Mouse (Mus musculus) limb, embryonic 14.5 days (tissue): ENCODE data around the gene Bbs1. TPM values are rescaled to one million over a fixed set of nuclear protein-coding genes. Genes with fewer than 3 reads are reported as not detected.

Source experiments
- ATAC-seq: fragments of 200-750 bp; cut with Nextera tagmentation; 2 replicates; pipeline ENCODE4 v1.8.0; 2017; ENCODE audit warnings: low read depth, moderate number of reproducible peaks, moderate TSS enrichment; ENCODE audit not compliant: low FRiP score
- DNase-seq: peaks from one replicate; pipeline ENCODE4 v3.0.0-alpha.2; 2015; ENCODE audit warnings: low spot score
- H3K27ac ChIP-seq: fragments of 300-500 bp; sonication (generic); replicated peaks from 2 replicates; pipeline ENCODE4 v1.5.1; 2014; ENCODE audit warnings: low read depth, mild to moderate bottlenecking, low read length, moderate library complexity, mixed read lengths
- H3K27me3 ChIP-seq: fragments of 300-500 bp; sonication (generic); 2 replicates; pipeline ENCODE4 v1.6.1; 2014; ENCODE audit warnings: low read length, mixed read lengths; ENCODE audit not compliant: control insufficient read depth, insufficient read depth
- H3K36me3 ChIP-seq: fragments of 300-500 bp; sonication (generic); 2 replicates; pipeline ENCODE4 v1.6.1; 2014; ENCODE audit warnings: mild to moderate bottlenecking, low read length, moderate library complexity, mixed read lengths; ENCODE audit not compliant: control insufficient read depth, insufficient read depth
- H3K4me1 ChIP-seq: fragments of 300-500 bp; sonication (generic); 2 replicates; pipeline ENCODE4 v1.6.1; 2014; ENCODE audit warnings: antibody characterized with exemption, low read length, mixed read lengths; ENCODE audit not compliant: control insufficient read depth, insufficient read depth
- H3K4me2 ChIP-seq: fragments of 300-500 bp; sonication (generic); replicated peaks from 2 replicates; pipeline ENCODE4 v1.6.1; 2014; ENCODE audit warnings: low read depth, mild to moderate bottlenecking, low read length, moderate library complexity; ENCODE audit not compliant: severe bottlenecking
- H3K4me3 ChIP-seq: fragments of 300-500 bp; sonication (generic); replicated peaks from 2 replicates; pipeline ENCODE4 v1.5.1; 2014; ENCODE audit warnings: low read length
- H3K9ac ChIP-seq: fragments of 300-500 bp; sonication (generic); 2 replicates; pipeline ENCODE4 v1.6.1; 2014; ENCODE audit warnings: mild to moderate bottlenecking, low read depth, low read length, moderate library complexity; ENCODE audit not compliant: severe bottlenecking
- H3K9me3 ChIP-seq: fragments of 300-500 bp; sonication (generic); 2 replicates; pipeline ENCODE4 v1.6.1; 2016; ENCODE audit warnings: low read length; ENCODE audit not compliant: control insufficient read depth
- POLR2A ChIP-seq: fragments of 200-500 bp; IDR thresholded peaks from 2 replicates; pipeline ENCODE4 v1.8.0; 2012; ENCODE audit warnings: inconsistent platforms, mild to moderate bottlenecking, moderate library complexity, borderline replicate concordance; ENCODE audit not compliant: insufficient read depth, insufficient read length; ENCODE audit errors: extremely low read depth
- WGBS: fragments of 180-500 bp; shearing (Covaris S2); extraction: QIAGEN DNeasy Blood & Tissue Kit; methylation state at CpG from one replicate; pipeline ENCODE4 v1.1.7; 2014; 5-methylcytosine and 5-hydroxymethylcytosine counted together
- polyA plus RNA-seq, 2 experiments: library from polyadenylated mRNA; depleted of rRNA in 1 of 2; stranded (reverse) in 1 of 2; unstranded in 1 of 2; fragments of >200 nt; fragmentation: Nextera tagmentation in 1 of 2; extraction: Ambion mirVana in 1 of 2; gene quantifications; 2 replicates each; pipeline versions ENCODE4 v1.2.1 to v1.2.3; 2012 to 2014

Bbs1 gene
- polyA plus RNA-seq, 2 experiments, result 3.8 to 7.6 TPM

- DNase-seq, result peak; percentile 6
- TF ChIP-seq POLR2A, result no peak
- WGBS, result 79% methylated on average over 17 of the region's 17 CpGs
Measured at GRCm38 (mm10) chr19:4937444-4938310, 31.2 kb upstream of the Bbs1 start.

GRCm38 (mm10) chr19:4936896-4937295 lies 30.5 kb upstream of the Bbs1 start:
- ATAC-seq (no peak), DNase-seq (no peak)
- no peak for TF ChIP-seq POLR2A
- Histone ChIP-seq H3K36me3 (peaks cover 11% of the 10 kb centered on the region), H3K9ac (no peak overlapping the region), H3K4me1 (no peaks in the 10 kb centered on the region), H3K27me3 (no peaks in the 10 kb centered on the region), H3K4me3 (no peak overlapping the region), H3K9me3 (no peaks in the 10 kb centered on the region), H3K4me2 (no peak overlapping the region), H3K27ac (no peak overlapping the region)
- WGBS, result 89% methylated on average over 2 of the region's 2 CpGs

More at GRCm38 (mm10) chr19:4937444-4938310, 31.2 kb upstream of the Bbs1 start:
- H3K9ac ChIP-seq, result no peak overlapping the region
- no peaks in the 10 kb centered on the region for H3K27me3 ChIP-seq
- no peak overlapping the region for H3K4me3 ChIP-seq
- no peak for ATAC-seq
- peaks cover 5% of the 10 kb centered on the region; the same call in 1 of the 2 replicates for H3K4me1 ChIP-seq
- no peak overlapping the region for H3K27ac ChIP-seq
- peaks cover 11% of the 10 kb centered on the region for H3K36me3 ChIP-seq
- H3K4me2 ChIP-seq, result no peak overlapping the region
- no peaks in the 10 kb centered on the region for H3K9me3 ChIP-seq

DNA sequence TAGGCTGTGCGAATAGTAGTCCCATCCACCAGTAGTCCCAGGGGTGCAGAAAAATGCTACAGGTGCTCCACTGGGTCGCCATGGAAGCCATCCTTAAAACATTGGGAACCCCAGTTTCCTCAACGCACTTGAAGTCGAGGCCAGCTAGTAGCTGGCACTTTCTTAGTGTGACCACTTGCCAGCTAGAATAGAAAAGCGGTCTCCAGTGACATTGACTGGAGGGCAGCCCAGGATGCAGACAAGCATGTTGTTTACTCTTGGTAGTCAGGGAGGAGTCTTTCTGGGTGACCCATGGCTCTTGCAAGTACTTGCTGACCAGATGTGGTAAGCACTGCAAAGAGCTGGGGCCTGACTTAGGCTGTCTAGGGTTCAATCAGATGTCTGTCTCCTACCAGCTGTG lies 22.4 kb upstream of the Bbs1 start:
- Histone ChIP-seq H3K4me3 (peak overlapping the region; percentile 67), H3K4me2 (peak overlapping the region; percentile 50), H3K27ac (no peak overlapping the region), H3K9me3 (no peaks in the 10 kb centered on the region), H3K36me3 (peaks cover 28% of the 10 kb centered on the region), H3K27me3 (no peaks in the 10 kb centered on the region), H3K9ac (peak overlapping the region; percentile 67), H3K4me1 (peaks cover 9% of the 10 kb centered on the region; the same call in 1 of the 2 replicates)
- 58% methylated on average over 5 of the region's 5 CpGs for WGBS
- no peak for TF ChIP-seq POLR2A
- DNase-seq (no peak), ATAC-seq (no peak; the same call in 1 of the 2 replicates)

- DNase-seq (peak; percentile 98), ATAC-seq (peak; percentile 99)
- Histone ChIP-seq H3K4me3 (peak within 1 kb of the TSS; percentile 67), H3K27me3 (no peaks in the 10 kb centered on the region), H3K4me2 (peak within 1 kb of the TSS; percentile 50), H3K4me1 (peaks cover 9% of the 10 kb centered on the region; the same call in 1 of the 2 replicates), H3K36me3 (peaks cover 31% of the 10 kb centered on the region), H3K27ac (peak within 1 kb of the TSS; percentile 79), H3K9ac (peak within 1 kb of the TSS; percentile 67), H3K9me3 (no peaks in the 10 kb centered on the region)
- TF ChIP-seq POLR2A, result peak; percentile 94; the same call in 1 of the 2 replicates
- WGBS, result under 1% methylated on average over 32 of the region's 32 CpGs
Measured at GRCm38 (mm10) chr19:4927904-4928531, 21.6 kb upstream of the Bbs1 start, which contains the start of gene Dpp3. Gene Dpp3 (minus strand): TSS chr19:4928287.

DNA sequence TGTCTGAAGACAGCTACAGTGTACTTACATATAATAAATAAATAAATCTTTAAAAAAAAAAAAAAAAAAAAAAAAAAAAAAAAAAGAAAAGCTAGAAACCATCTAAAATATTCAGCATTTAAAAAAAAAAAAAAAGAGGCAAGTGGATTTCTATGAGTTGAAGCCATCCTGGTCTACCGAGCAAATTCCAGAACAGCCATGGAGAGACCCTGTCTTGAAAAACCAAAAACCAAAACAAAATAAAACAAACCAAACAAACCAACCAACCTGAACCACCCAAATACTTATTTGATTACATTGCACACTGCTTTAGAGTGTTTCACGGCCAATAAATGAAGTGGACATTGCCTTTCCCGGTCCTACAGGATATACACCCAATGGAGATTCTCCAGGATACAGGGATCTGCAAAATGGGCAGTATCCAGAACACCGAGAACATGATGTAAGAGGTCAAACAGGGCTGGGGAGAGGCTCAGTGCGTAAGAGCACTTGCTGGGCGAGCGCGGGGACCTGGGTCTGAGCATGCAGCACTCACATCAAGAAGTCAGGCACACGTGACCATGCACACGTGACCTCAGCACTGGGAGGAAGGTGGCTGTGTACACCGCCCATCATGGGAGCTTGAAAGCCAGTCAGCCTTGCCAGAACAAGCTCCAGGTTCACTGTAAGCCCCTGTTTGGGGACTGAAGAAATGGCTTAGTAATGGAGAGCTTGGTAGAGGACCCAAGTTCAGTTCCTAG lies 18.9 kb upstream of the Bbs1 start:
- TF ChIP-seq POLR2A, result no peak
- WGBS, result 99% methylated on average over 11 of the region's 11 CpGs
- Histone ChIP-seq H3K4me3 (no peak overlapping the region), H3K4me2 (no peak overlapping the region), H3K27ac (no peak overlapping the region), H3K9me3 (no peaks in the 10 kb centered on the region), H3K9ac (no peak overlapping the region), H3K4me1 (peaks cover 9% of the 10 kb centered on the region; the same call in 1 of the 2 replicates), H3K36me3 (peaks cover 57% of the 10 kb centered on the region), H3K27me3 (no peaks in the 10 kb centered on the region)
- DNase-seq, result no peak
- ATAC-seq, result no peak
